Mouse (Mus musculus) lung, embryonic 15.5 days (tissue): Measurements from ENCODE around the gene Gpn3. TPM values are rescaled to one million over a fixed set of nuclear protein-coding genes. Genes with fewer than 3 reads are reported as not detected.

Experiments
- ATAC-seq: fragments of 200-750 bp; cut with Nextera tagmentation; 2 replicates; pipeline ENCODE4 v1.8.0; 2017; ENCODE audit warnings: moderate number of reproducible peaks, borderline replicate concordance; ENCODE audit not compliant: low FRiP score, low TSS enrichment; ENCODE audit errors: extremely low read depth
- H3K27ac ChIP-seq: fragments of 300-500 bp; sonication (generic); 2 replicates; pipeline ENCODE4 v1.5.1; 2015; ENCODE audit warnings: moderate library complexity, mild to moderate bottlenecking, inconsistent platforms
- H3K27me3 ChIP-seq: fragments of 300-500 bp; sonication (generic); 2 replicates; pipeline ENCODE4 v1.6.1; 2015; ENCODE audit warnings: inconsistent platforms
- H3K36me3 ChIP-seq: fragments of 300-500 bp; sonication (generic); 2 replicates; pipeline ENCODE4 v1.6.1; 2015; ENCODE audit warnings: inconsistent platforms
- H3K4me1 ChIP-seq: fragments of 300-500 bp; sonication (generic); 2 replicates; pipeline ENCODE4 v1.6.1; 2015; ENCODE audit warnings: inconsistent platforms
- H3K4me2 ChIP-seq: fragments of 300-500 bp; sonication (generic); 2 replicates; pipeline ENCODE4 v1.6.1; 2015; ENCODE audit warnings: inconsistent platforms, mild to moderate bottlenecking, moderate library complexity
- H3K4me3 ChIP-seq: fragments of 300-500 bp; sonication (generic); 2 replicates; pipeline ENCODE4 v1.5.1; 2015; ENCODE audit warnings: mild to moderate bottlenecking, inconsistent platforms
- H3K9ac ChIP-seq: fragments of 300-500 bp; sonication (generic); 2 replicates; pipeline ENCODE4 v1.6.1; 2015; ENCODE audit warnings: inconsistent platforms
- H3K9me3 ChIP-seq: fragments of 300-500 bp; sonication (generic); 2 replicates; pipeline ENCODE4 v1.6.1; 2016; ENCODE audit warnings: inconsistent platforms
- WGBS: fragments of 180-500 bp; shearing (Covaris S2); methylation state at CpG from one replicate; pipeline ENCODE4 v1.1.7; 2015; 5-methylcytosine and 5-hydroxymethylcytosine counted together
- polyA plus RNA-seq: library from polyadenylated mRNA; unstranded; fragments of >200 nt; fragmentation: Nextera tagmentation; extraction: Ambion mirVana; gene quantifications from 2 replicates; pipeline ENCODE4 v1.2.1, GENCODE M21; 2015

Gpn3 gene
- polyA plus RNA-seq, 1 experiment from 2014 or later, result 70.5 TPM

- no peak for ATAC-seq
- H3K36me3 ChIP-seq, result no peaks in the 10 kb centered on the region
- H3K27ac ChIP-seq, result no peak overlapping the region
- H3K27me3 ChIP-seq, result no peaks in the 10 kb centered on the region
- no peak overlapping the region for H3K4me2 ChIP-seq
- no peaks in the 10 kb centered on the region for H3K9me3 ChIP-seq
- WGBS, result 71% methylated on average over 4 of the region's 4 CpGs
- no peak overlapping the region for H3K4me3 ChIP-seq
- no peaks in the 10 kb centered on the region for H3K4me1 ChIP-seq
- no peak overlapping the region for H3K9ac ChIP-seq
Measured at GRCm38 (mm10) chr5:122345777-122346176, 25.9 kb upstream of the Gpn3 start.

- Histone ChIP-seq H3K36me3 (0 out of 2 replicates have a peak, but pooled peaks cover 4% of the 10 kb centered on the region), H3K27ac (peak within 1 kb of the TSS; percentile 70), H3K4me2 (peak within 1 kb of the TSS; percentile 87), H3K4me1 (peaks cover 9% of the 10 kb centered on the region; the same call in 1 of the 2 replicates), H3K9ac (peak within 1 kb of the TSS; percentile 92), H3K9me3 (no peaks in the 10 kb centered on the region), H3K4me3 (peak within 1 kb of the TSS; percentile 99), H3K27me3 (no peaks in the 10 kb centered on the region)
- WGBS, result 2% methylated on average over 51 of the region's 51 CpGs
- peak; percentile 90 for ATAC-seq
Measured at GRCm38 (mm10) chr5:122353807-122354491, 17.7 kb upstream of the Gpn3 start, which contains the start of the genes Rad9b and Vps29. TSS of gene Rad9b (minus strand) at chr5:122354233. TSS of gene Vps29 (plus strand) at chr5:122354369.

GRCm38 (mm10) chr5:122354492-122355067 lies 17.1 kb upstream of the Gpn3 start:
- Histone ChIP-seq H3K27ac (peak overlapping the region; percentile 27), H3K4me1 (peaks cover 9% of the 10 kb centered on the region; the same call in 1 of the 2 replicates), H3K36me3 (peaks cover 5% of the 10 kb centered on the region; the same call in 1 of the 2 replicates), H3K9me3 (no peaks in the 10 kb centered on the region), H3K27me3 (no peaks in the 10 kb centered on the region), H3K9ac (peak overlapping the region; percentile 92), H3K4me2 (peak overlapping the region; percentile 78), H3K4me3 (peak overlapping the region; percentile 99)
- ATAC-seq, result peak; percentile 50
- WGBS, result under 1% methylated on average over 36 of the region's 57 CpGs

- H3K9ac ChIP-seq, result peak within 1 kb of the TSS; percentile 76
- H3K4me3 ChIP-seq, result peak within 1 kb of the TSS; percentile 79
- WGBS, result under 1% methylated on average over 53 of the region's 53 CpGs
- peak within 1 kb of the TSS; percentile 91 for H3K27ac ChIP-seq
- peaks cover 19% of the 10 kb centered on the region for H3K4me1 ChIP-seq
- peaks cover 22% of the 10 kb centered on the region for H3K36me3 ChIP-seq
- no peaks in the 10 kb centered on the region for H3K27me3 ChIP-seq
- H3K4me2 ChIP-seq, result peak within 1 kb of the TSS; percentile 80
- ATAC-seq, result peak; percentile 92
- no peaks in the 10 kb centered on the region for H3K9me3 ChIP-seq
Measured at GRCm38 (mm10) chr5:122372192-122372769, 605 bp downstream of the Gpn3 start, which contains the start of gene Fam216a. TSS of gene Fam216a (minus strand) at chr5:122372364.

- peak overlapping the region; percentile 76 for H3K9ac ChIP-seq
- ATAC-seq, result no peak; the same call in 1 of the 2 replicates
- H3K9me3 ChIP-seq, result no peaks in the 10 kb centered on the region
- H3K27me3 ChIP-seq, result no peaks in the 10 kb centered on the region
- H3K4me2 ChIP-seq, result peak overlapping the region; percentile 80
- H3K27ac ChIP-seq, result peak overlapping the region; percentile 91
- 7% methylated on average over 5 of the region's 5 CpGs for WGBS
- peak overlapping the region; percentile 79 for H3K4me3 ChIP-seq
- peaks cover 19% of the 10 kb centered on the region for H3K4me1 ChIP-seq
- peaks cover 16% of the 10 kb centered on the region for H3K36me3 ChIP-seq
Measured at GRCm38 (mm10) chr5:122372878-122373277, 1.2 kb downstream of the Gpn3 start.

GRCm38 (mm10) chr5:122377101-122377833 lies 5.6 kb downstream of the Gpn3 start:
- no peaks in the 10 kb centered on the region for H3K27me3 ChIP-seq
- H3K4me3 ChIP-seq, result no peak overlapping the region
- H3K9ac ChIP-seq, result no peak overlapping the region
- H3K36me3 ChIP-seq, result peaks cover 34% of the 10 kb centered on the region
- no peaks in the 10 kb centered on the region for H3K9me3 ChIP-seq
- H3K4me2 ChIP-seq, result no peak overlapping the region
- H3K4me1 ChIP-seq, result peaks cover 11% of the 10 kb centered on the region
- no peak for ATAC-seq
- 90% methylated on average over 4 of the region's 4 CpGs for WGBS
- no peak overlapping the region for H3K27ac ChIP-seq

- peaks cover 40% of the 10 kb centered on the region for H3K36me3 ChIP-seq
- H3K9ac ChIP-seq, result no peak overlapping the region
- no peak overlapping the region for H3K27ac ChIP-seq
- 90% methylated on average over 12 of the region's 12 CpGs for WGBS
- peaks cover 6% of the 10 kb centered on the region for H3K4me1 ChIP-seq
- H3K27me3 ChIP-seq, result no peaks in the 10 kb centered on the region
- H3K4me3 ChIP-seq, result no peak overlapping the region
- H3K4me2 ChIP-seq, result no peak overlapping the region
- ATAC-seq, result no peak
- H3K9me3 ChIP-seq, result no peaks in the 10 kb centered on the region
Measured at GRCm38 (mm10) chr5:122378171-122378570, 6.5 kb downstream of the Gpn3 start.

GRCm38 (mm10) chr5:122379374-122380155 lies 7.9 kb downstream of the Gpn3 start:
- H3K36me3 ChIP-seq, result peaks cover 36% of the 10 kb centered on the region
- no peak overlapping the region for H3K27ac ChIP-seq
- 47% methylated on average over 11 of the region's 11 CpGs for WGBS
- H3K4me3 ChIP-seq, result no peak overlapping the region
- no peaks in the 10 kb centered on the region for H3K27me3 ChIP-seq
- no peaks in the 10 kb centered on the region for H3K4me1 ChIP-seq
- peak; percentile 55; the same call in 1 of the 2 replicates for ATAC-seq
- H3K9ac ChIP-seq, result no peak overlapping the region
- no peaks in the 10 kb centered on the region for H3K9me3 ChIP-seq
- no peak overlapping the region for H3K4me2 ChIP-seq

GRCm38 (mm10) chr5:122390006-122390405 lies 18.3 kb downstream of the Gpn3 start:
- Histone ChIP-seq H3K9ac (no peak overlapping the region), H3K27me3 (no peaks in the 10 kb centered on the region), H3K4me3 (no peak overlapping the region), H3K27ac (no peak overlapping the region), H3K36me3 (no peaks in the 10 kb centered on the region), H3K4me1 (peaks cover 13% of the 10 kb centered on the region), H3K4me2 (no peak overlapping the region), H3K9me3 (no peaks in the 10 kb centered on the region)
- 89% methylated on average over 5 of the region's 5 CpGs for WGBS
- no peak for ATAC-seq

GRCm38 (mm10) chr5:122390671-122391070 lies 19.0 kb downstream of the Gpn3 start:
- Histone ChIP-seq H3K4me2 (no peak overlapping the region), H3K27ac (no peak overlapping the region), H3K9me3 (no peaks in the 10 kb centered on the region), H3K4me1 (peaks cover 13% of the 10 kb centered on the region), H3K27me3 (no peaks in the 10 kb centered on the region), H3K36me3 (no peaks in the 10 kb centered on the region), H3K4me3 (no peak overlapping the region), H3K9ac (no peak overlapping the region)
- no peak for ATAC-seq

- Histone ChIP-seq H3K27me3 (no peaks in the 10 kb centered on the region), H3K4me2 (peak overlapping the region; percentile 75), H3K36me3 (no peaks in the 10 kb centered on the region), H3K4me1 (peaks cover 13% of the 10 kb centered on the region), H3K9ac (no peak overlapping the region), H3K4me3 (peak overlapping the region; percentile 83), H3K9me3 (no peaks in the 10 kb centered on the region), H3K27ac (no peak overlapping the region)
- ATAC-seq, result no peak
- WGBS, result 44% methylated on average over 16 of the region's 16 CpGs
Measured at GRCm38 (mm10) chr5:122391178-122391785, 19.6 kb downstream of the Gpn3 start.
